Mouse (Mus musculus): ENCODE results near the gene Lrp8.

- TF ChIP-seq MAFK (IDR thresholded peaks at IDR 0.05; ENCODE audit: insufficient read depth, low read depth, low read length): no peak
- no peak for TF ChIP-seq CHD2 (IDR thresholded peaks at IDR 0.05; ENCODE audit: low read depth, low read length)
- no peak for TF ChIP-seq HCFC1 (IDR thresholded peaks at IDR 0.05; ENCODE audit: borderline replicate concordance, insufficient read depth, low read length)
- TF ChIP-seq ZNF384 (IDR thresholded peaks at IDR 0.05; ENCODE audit: low read depth, low read length): no peak
- no peak for TF ChIP-seq ZC3H11A (IDR thresholded peaks at IDR 0.05; ENCODE audit: borderline replicate concordance, low read depth, low read length)
Observed at GRCm38 (mm10) chr4:107811716-107812330, 9.8 kb downstream of the Lrp8 start.
